Mouse (Mus musculus): ENCODE results near the gene Tcstv1. TPM values are rescaled to one million over a fixed set of nuclear protein-coding genes. Genes with fewer than 3 reads are reported as not detected.

The Tcstv1 gene
- polyA plus RNA-seq, 1 experiment from 2014 or later: not detected

Other genes starting within 250 kb of the Tcstv1 start
- 89.4 and 99.0 TPM in 2 replicates for gene Hmgcs1, start 204.4 kb downstream of the Tcstv1 start, polyA plus RNA-seq (2015; fragmentation: Nextera tagmentation; extraction: Ambion mirVana)
- gene Nim1k, start 138.9 kb downstream of the Tcstv1 start, polyA plus RNA-seq (2015; fragmentation: Nextera tagmentation; extraction: Ambion mirVana): 0.89 and 0.99 TPM in 2 replicates
- 31.7 and 33.3 TPM in 2 replicates for gene Zfp131, start 103.9 kb downstream of the Tcstv1 start, polyA plus RNA-seq (2015; fragmentation: Nextera tagmentation; extraction: Ambion mirVana)
- not detected in 2 replicates for gene AF067063, start 64.6 kb downstream of the Tcstv1 start, polyA plus RNA-seq (2015; fragmentation: Nextera tagmentation; extraction: Ambion mirVana)
- gene D13Ertd608e, start 58.8 kb downstream of the Tcstv1 start, polyA plus RNA-seq (2015; fragmentation: Nextera tagmentation; extraction: Ambion mirVana): not detected in 2 replicates
- not detected in 2 replicates for gene Gm21761, start 34.5 kb upstream of the Tcstv1 start, polyA plus RNA-seq (2015; fragmentation: Nextera tagmentation; extraction: Ambion mirVana)
- gene B020031M17Rik, start 56.0 kb upstream of the Tcstv1 start, polyA plus RNA-seq (2015; fragmentation: Nextera tagmentation; extraction: Ambion mirVana): not detected in 2 replicates
- not detected in 2 replicates for gene Gm36079, start 132.2 kb upstream of the Tcstv1 start, polyA plus RNA-seq (2015; fragmentation: Nextera tagmentation; extraction: Ambion mirVana)
- gene Gm21188, start 157.4 kb upstream of the Tcstv1 start, polyA plus RNA-seq (2015; fragmentation: Nextera tagmentation; extraction: Ambion mirVana): not detected in 2 replicates
- not detected in 2 replicates for gene Gm20767, start 245.5 kb upstream of the Tcstv1 start, polyA plus RNA-seq (2015; fragmentation: Nextera tagmentation; extraction: Ambion mirVana)

Data from lung, embryonic 16.5 days (tissue).